Mouse (Mus musculus) adrenal gland, postnatal 14 days (tissue): ENCODE data around the gene Gipc1. TPM values are rescaled to one million over a fixed set of nuclear protein-coding genes. Genes with fewer than 3 reads are reported as not detected.
A peak's percentile ranks its signal among the peaks of the same experiment; 100 is the strongest.

Experiments
- DNase-seq: peaks from one replicate; pipeline ENCODE4 v3.0.0; 2021; ENCODE audit warnings: mixed read lengths
- total RNA-seq: library from RNA; stranded (reverse); gene quantifications from 2 replicates; pipeline ENCODE4 v1.2.3, GENCODE M21; 2021

Gipc1 gene
- total RNA-seq, 1 experiment from 2014 or later, result 39.6 TPM

- DNase-seq, result no peak
Measured at GRCm38 (mm10) chr8:83648031-83648430, 4.4 kb upstream of the Gipc1 start.

DNA sequence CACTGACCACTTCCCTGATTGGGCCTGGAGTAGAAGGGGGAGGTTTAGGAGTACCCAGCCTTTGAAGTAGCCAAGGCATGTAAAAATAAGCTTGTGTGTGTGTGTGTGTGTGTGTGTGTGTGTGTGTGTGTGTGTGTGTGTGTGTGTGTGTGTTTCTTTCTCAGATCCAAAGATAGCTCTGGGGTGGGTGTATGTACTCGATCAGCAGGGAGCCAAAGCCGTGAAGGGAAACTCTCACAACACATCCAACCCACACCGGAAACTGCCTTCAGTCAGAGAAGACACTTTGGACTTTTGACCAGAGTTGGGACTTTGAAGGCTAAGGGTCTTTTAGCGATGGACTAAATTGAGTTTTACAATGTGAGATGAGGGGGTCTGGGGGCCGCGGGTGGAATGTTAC is 2.8 kb upstream of the Gipc1 start:
- DNase-seq, result no peak

- DNase-seq, result peak; percentile 60
Measured at GRCm38 (mm10) chr8:83652744-83653661, 526 bp downstream of the Gipc1 start.

DNA sequence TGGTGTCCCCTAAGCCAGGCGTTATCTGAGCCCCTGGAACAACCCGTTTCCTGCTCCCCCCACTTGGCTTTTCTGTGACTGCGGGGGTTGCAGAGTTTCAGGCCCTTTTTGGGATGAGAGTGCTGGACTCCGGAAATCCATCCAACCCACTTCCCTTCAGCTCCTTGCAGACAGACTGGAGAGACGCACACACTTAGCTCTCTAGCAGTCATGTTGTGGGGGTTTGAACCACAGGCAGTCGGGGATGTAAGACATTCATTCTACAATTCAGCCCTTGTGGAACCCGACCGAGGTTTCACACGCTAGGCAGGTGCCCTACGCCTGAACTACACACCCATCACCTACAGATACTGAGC is 1.2 kb downstream of the Gipc1 start:
- DNase-seq, result no peak

DNA sequence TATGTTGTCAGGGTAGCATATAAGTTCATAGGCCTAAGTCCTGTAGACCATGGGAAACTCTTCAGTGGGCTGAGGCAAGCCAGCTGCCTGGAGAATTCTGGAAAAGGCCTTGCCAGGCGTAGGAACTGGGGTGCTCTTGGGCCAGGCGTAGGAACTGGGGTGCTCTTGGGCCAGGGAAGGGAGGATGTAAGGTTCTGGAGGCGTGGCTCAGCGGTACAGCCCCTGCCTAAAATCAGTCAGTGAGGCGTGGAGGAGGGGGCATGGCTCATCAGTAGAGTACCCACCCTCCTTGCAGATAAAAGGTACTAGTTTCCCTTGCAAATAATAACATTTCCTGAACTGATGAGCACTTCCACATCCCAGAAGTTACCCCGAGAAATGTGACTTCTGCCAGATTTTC is 2.2 kb downstream of the Gipc1 start:
- DNase-seq, result no peak

- no peak for DNase-seq
Measured at GRCm38 (mm10) chr8:83656043-83656442, 3.6 kb downstream of the Gipc1 start.

- peak; percentile 51 for DNase-seq
Measured at GRCm38 (mm10) chr8:83656484-83657246, 4.2 kb downstream of the Gipc1 start.

- DNase-seq, result no peak
Measured at GRCm38 (mm10) chr8:83660545-83660944, 8.1 kb downstream of the Gipc1 start.

DNA sequence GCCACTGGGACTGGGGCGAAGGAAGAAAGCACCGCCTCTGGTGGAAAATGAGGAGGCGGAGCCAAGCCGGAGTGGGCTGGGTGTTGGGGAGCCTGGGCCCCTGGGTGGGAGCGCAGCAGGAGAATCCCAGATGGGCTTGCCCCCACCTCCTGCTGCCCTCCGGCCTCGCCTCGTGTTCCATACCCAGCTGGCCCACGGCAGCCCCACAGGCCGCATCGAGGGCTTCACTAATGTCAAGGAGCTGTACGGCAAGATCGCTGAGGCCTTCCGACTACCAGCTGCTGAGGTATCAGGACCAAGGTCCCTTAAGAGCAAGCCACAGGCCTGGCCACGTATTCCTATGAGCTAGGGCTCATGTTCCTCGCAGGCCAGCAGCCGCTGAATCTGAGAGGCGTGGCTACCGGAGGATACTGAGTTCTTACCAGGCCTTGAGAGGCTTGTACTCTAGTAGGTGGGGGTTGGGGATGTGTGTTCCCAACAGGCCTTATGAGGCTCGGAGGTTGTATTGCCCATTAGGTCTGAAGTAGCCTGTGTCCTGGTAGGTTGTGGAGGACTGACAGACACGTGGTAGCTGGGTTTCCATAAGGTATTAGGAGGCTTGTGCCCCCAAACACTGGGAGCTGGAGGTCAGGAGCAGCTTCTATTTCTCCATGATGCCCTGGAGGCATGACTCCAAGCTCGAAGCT is 8.7 kb downstream of the Gipc1 start:
- DNase-seq, result no peak

DNA sequence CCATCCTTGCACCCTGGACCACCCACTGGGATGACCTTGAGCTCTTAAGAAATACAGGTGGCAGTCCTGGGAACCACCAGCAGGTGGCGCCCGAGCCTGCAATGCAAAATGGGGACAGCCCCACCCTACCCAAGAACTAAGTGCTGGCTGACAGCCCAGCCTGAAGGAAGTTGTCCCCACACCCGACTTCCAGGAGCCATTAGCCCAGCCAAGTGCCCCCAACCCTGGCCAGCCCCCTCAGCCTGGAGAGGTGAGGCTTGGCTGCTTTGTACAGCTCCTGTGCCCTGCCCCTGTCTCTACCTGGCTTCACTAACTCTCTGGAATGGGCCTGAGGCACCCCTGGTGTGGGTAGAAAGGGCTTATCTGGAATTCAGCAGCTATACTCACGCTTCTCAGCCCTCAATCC is 9.9 kb downstream of the Gipc1 start:
- peak; percentile 93 for DNase-seq

DNA sequence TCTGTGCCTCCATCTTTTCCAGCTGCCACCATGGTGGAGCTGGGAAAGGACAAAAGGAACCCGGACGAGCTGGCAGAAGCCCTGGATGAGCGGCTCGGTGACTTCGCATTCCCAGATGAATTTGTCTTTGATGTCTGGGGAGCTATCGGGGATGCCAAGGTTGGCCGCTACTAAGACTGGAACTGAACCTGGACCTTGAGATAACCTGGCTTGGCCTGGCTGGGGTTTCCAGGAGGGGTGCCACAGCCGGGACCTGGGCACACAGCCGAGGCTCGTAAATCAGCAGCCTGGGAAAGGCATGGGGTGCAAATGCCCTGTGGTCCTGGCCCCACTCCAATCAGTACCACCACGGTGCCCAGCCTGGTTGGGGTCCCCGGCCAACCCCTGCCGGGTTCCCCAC is 11.6 kb downstream of the Gipc1 start:
- peak; percentile 64 for DNase-seq

DNA sequence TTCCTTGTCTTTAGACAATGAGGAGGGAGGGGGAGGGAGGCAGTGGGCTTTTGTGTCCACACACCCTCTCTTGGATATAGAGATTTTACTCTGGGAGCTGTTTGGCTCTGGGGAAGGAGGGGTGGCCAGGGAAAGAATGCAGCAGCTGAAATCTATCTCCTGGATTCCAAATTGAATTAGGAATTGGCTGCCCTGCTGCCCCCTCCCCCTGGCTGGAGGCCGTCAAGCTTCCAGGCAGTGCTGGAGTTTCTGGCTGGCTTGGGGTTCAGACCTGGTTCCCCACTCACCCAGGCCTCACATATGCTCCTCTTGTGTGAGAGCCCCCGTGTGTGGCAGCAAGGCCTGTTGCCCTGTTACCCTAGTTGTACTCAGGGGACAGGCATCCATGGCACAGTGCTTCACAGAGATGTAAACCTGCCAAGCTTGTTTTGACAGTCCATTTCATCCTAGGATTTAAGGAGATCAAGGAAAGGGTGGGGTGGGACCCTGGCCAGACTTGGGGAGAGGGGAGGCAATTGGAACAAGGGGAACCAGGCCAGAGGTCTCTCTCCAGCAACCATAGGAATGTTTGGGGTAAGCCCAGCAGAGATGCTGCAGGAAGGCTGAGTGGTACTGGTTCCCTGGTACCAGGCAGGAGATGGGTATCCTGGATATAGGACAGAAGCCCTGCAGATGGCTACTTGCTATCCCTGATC is 12.6 kb downstream of the Gipc1 start:
- no peak for DNase-seq

DNA sequence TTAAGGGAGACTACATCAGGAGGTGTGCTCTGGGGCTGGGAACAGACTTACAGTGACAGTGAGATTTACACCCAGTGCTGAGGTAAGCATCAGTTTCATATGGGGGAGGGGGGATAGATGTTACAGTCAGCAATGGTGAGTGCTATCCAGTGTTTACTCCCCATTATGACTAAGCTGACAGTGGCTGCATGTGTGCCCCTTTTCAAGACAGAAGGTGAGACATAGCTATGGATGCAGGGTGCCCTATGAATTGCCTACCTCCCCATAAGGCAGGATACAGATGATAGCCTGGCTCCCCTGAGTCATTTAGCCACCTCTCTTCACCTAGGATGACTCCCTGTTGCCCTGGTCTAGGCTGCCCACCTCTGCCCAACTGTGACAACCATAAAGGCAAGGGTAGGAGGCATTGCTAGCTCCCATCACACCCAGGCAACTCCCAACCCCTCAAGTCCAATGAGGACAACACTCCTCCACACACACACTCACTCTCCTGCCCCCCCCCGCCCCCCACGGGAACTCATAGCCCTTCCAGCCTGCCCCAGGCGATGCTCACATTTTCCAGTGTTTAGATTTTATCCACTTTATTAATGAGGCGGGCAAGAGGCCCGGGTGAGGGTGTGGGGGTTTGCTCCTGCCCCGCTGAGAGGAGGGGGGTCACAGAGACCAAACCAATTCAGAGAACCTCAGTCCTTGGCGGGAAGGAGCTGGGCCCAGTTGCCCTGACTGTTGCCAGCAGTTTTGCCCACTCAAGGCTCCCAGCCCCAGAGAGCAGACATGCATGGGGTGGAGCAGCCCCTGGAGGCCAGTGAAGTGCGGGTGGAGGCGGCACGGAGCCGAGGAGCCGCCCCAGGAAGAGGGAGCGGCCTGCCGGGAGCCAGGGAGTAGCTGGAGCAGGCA is 13.7 kb downstream of the Gipc1 start, which contains the start of gene Ptger1:
Gene Ptger1, plus strand, starts transcription at position 710 of the 897 bp plus-strand sequence.
- DNase-seq, result peak; percentile 73

- no peak for DNase-seq
Measured at GRCm38 (mm10) chr8:83666866-83667234, 14.4 kb downstream of the Gipc1 start.

DNA sequence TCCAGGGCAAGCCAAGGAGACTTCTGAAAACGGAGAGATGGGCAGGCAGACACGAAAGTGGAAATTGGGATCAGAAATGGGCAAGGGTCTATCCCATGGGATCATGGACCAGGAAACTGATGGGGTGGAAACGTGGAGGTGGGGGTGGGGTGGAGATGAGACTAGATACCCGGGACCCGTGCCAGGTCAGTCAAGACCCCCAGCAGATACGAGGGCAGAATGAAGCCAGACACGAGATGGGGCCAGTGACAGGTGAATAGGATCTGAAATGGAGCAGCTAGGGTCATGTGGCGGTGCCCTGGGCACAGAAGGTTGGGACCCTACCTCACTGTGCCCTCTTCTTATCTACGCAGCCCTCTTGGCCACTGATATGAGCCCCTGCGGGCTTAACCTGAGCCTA is 15.0 kb downstream of the Gipc1 start:
- DNase-seq, result no peak

DNA sequence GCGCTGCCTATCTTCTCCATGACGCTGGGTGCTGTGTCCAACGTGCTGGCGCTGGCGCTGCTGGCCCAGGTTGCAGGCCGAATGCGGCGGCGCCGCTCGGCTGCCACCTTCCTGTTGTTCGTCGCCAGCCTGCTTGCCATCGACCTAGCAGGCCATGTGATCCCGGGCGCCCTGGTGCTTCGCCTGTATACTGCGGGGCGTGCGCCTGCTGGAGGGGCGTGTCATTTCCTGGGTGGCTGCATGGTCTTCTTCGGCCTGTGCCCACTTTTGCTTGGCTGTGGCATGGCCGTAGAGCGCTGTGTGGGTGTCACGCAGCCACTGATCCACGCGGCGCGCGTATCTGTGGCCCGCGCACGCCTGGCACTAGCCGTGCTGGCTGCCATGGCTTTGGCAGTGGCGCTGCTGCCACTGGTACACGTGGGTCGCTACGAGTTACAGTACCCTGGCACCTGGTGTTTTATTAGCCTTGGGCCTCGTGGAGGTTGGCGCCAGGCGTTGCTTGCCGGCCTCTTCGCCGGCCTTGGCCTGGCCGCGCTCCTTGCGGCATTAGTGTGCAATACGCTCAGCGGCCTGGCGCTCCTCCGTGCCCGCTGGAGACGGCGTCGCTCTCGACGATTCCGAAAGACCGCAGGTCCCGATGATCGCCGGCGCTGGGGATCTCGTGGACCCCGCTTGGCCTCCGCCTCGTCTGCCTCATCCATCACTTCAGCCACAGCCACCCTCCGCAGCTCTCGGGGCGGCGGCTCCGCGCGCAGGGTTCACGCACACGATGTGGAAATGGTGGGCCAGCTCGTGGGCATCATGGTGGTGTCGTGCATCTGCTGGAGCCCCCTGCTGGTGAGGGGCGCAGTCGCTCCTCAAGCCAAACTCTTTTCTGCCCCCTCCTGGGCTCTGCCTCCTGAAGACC is 15.8 kb downstream of the Gipc1 start:
- peak; percentile 78 for DNase-seq

GRCm38 (mm10) chr8:83669013-83669412 is 16.5 kb downstream of the Gipc1 start:
- DNase-seq, result peak; percentile 54

- no peak for DNase-seq
Measured at GRCm38 (mm10) chr8:83672936-83673335, 20.5 kb downstream of the Gipc1 start.

GRCm38 (mm10) chr8:83674497-83674896 is 22.0 kb downstream of the Gipc1 start:
- no peak for DNase-seq

- DNase-seq, result no peak
Measured at GRCm38 (mm10) chr8:83679866-83680265, 27.4 kb downstream of the Gipc1 start.
